Mouse (Mus musculus) layer of hippocampus, postnatal 25 days (tissue): ENCODE data around the gene Gpr62. TPM values are rescaled to one million over a fixed set of nuclear protein-coding genes. Genes with fewer than 3 reads are reported as not detected.
A peak's percentile ranks its signal among the peaks of the same experiment; 100 is the strongest.

Experiments used
- DNase-seq, 2 experiments: peaks; one replicate each; pipeline ENCODE4 v3.0.0; 2022; ENCODE audit warnings: mixed read lengths in 2 of 2, low spot score in 1 of 2; ENCODE audit errors: extremely low spot score in 1 of 2
- total RNA-seq, 2 experiments: library from RNA; stranded (reverse); gene quantifications; 2 replicates each; pipeline ENCODE4 v1.2.3; 2021

The Gpr62 gene
- total RNA-seq, 2 experiments from 2014 or later: 14.0 to 14.7 TPM

GRCm38 (mm10) chr9:106457920-106458319, 7.8 kb downstream of the Gpr62 start:
- no peak for DNase-seq

GRCm38 (mm10) chr9:106457163-106457559, 8.6 kb downstream of the Gpr62 start:
- no peak for DNase-seq

GRCm38 (mm10) chr9:106456325-106457162, 9.2 kb downstream of the Gpr62 start:
- DNase-seq: no peak

GRCm38 (mm10) chr9:106454888-106455681, 10.7 kb downstream of the Gpr62 start:
- DNase-seq: peak in 1 of 2 experiments; percentile 49

GRCm38 (mm10) chr9:106454071-106454761, 11.5 kb downstream of the Gpr62 start:
- DNase-seq: no peak

GRCm38 (mm10) chr9:106453271-106454070, 12.3 kb downstream of the Gpr62 start, which contains the start of gene Pcbp4:
TSS of gene Pcbp4 (plus strand) at chr9:106453291.
- peak in 1 of 2 experiments; percentile 59 for DNase-seq

GRCm38 (mm10) chr9:106452821-106453220, 12.9 kb downstream of the Gpr62 start:
- DNase-seq: no peak

GRCm38 (mm10) chr9:106452351-106452750, 13.4 kb downstream of the Gpr62 start:
- DNase-seq: no peak

GRCm38 (mm10) chr9:106451899-106452298, 13.8 kb downstream of the Gpr62 start:
- DNase-seq: no peak

- DNase-seq: no peak
These were observed 14.4 kb downstream of the Gpr62 start for GRCm38 (mm10) chr9:106451298-106451697.

- no peak for DNase-seq
These were observed 15.1 kb downstream of the Gpr62 start for GRCm38 (mm10) chr9:106450661-106451060.

GRCm38 (mm10) chr9:106449947-106450346, 15.8 kb downstream of the Gpr62 start:
- no peak for DNase-seq

GRCm38 (mm10) chr9:106448498-106449031, 17.2 kb downstream of the Gpr62 start:
- DNase-seq: peak; percentile 46 to 59

- DNase-seq: no peak
These were observed 17.8 kb downstream of the Gpr62 start for GRCm38 (mm10) chr9:106447951-106448350.

GRCm38 (mm10) chr9:106447348-106447747, 18.4 kb downstream of the Gpr62 start, which contains the start of the genes Abhd14b and Abhd14a:
TSS of gene Abhd14b (plus strand) at chr9:106447459.
TSS of gene Abhd14a (minus strand) at chr9:106447678.
- DNase-seq: peak; percentile 83 to 87

GRCm38 (mm10) chr9:106444836-106445235, 20.9 kb downstream of the Gpr62 start:
- no peak for DNase-seq

- no peak for DNase-seq
These were observed 23.1 kb downstream of the Gpr62 start for GRCm38 (mm10) chr9:106442680-106443079.

- DNase-seq: no peak
These were observed 29.2 kb downstream of the Gpr62 start for GRCm38 (mm10) chr9:106436566-106436965.

GRCm38 (mm10) chr9:106433389-106433788, 32.3 kb downstream of the Gpr62 start:
- no peak for DNase-seq

GRCm38 (mm10) chr9:106430015-106430264, 35.8 kb downstream of the Gpr62 start:
- no peak for DNase-seq
